Mouse (Mus musculus): ENCODE measurements around the gene Nav2. TPM values are rescaled to one million over a fixed set of nuclear protein-coding genes. Genes with fewer than 3 reads are reported as not detected.

Gene Nav2
- total RNA-seq, 2 experiments from 2014 or later: 26.8 to 35.3 TPM

DNA sequence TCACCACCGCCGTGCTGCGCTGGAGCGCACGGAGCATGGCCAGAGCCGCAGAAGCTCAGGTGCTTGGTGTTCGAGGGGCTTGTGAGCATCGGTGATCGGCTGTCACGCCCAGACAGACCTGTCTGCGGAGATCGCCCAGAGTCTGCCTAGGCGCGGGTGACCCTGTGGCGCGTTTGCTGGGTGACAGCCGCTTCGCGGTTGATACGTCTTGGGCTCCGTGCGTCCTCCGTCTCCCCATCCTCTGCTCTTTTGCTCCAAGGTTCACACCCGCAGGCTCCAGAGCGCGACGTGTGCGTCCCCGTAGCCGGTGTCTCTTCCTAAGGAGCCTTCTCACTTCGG, 337.7 kb downstream of the Nav2 start:
- DNase-seq (ENCODE audit: low spot score in 2 of 2): no peak

DNA sequence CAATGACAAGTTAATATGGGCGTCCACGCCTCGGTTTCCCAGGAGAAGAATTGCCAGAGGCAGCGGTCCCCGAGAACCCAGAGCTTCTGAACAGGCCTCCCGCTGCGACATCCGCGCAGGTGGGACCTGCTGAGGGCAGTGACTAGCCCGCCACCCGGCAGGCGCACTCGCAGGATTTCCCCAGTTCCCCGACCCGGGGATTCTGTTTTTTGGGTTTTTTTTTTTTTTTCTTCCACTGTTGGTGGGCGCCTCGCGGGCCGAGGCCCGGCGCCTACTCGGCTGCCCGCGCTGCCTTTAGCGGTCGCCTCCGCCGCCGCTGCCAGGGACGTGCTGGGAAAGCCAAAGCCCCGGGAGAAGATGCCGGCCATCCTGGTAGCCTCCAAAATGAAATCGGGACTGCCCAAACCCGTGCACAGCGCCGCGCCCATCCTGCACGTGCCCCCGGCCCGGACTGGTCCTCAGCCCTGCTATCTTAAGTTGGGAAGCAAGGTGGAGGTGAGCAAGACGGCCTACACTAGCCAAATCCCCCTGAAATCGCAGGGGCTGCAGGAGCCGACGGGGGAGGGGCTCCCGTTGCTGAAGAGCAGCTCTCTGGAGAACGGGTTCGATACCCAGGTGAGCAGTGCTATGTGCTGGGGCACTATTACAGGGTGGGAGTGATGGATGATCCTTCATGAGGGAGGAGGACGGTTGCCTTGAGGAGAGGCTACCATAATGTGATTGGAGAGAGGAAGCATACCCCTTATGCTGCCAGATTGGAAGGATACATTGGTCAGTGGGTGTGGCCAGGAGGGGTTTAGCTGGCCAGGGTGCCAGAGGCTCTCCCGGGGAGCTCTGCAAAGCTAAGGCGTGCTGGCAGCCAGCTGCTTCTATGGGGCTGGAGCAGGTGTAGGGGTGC, 338.3 kb downstream of the Nav2 start:
- no peak for DNase-seq (ENCODE audit: low spot score in 2 of 2)

- no peak for DNase-seq (ENCODE audit: low spot score in 2 of 2)
Measured at GRCm38 (mm10) chr7:49247744-49248331, 339.3 kb downstream of the Nav2 start.

DNA sequence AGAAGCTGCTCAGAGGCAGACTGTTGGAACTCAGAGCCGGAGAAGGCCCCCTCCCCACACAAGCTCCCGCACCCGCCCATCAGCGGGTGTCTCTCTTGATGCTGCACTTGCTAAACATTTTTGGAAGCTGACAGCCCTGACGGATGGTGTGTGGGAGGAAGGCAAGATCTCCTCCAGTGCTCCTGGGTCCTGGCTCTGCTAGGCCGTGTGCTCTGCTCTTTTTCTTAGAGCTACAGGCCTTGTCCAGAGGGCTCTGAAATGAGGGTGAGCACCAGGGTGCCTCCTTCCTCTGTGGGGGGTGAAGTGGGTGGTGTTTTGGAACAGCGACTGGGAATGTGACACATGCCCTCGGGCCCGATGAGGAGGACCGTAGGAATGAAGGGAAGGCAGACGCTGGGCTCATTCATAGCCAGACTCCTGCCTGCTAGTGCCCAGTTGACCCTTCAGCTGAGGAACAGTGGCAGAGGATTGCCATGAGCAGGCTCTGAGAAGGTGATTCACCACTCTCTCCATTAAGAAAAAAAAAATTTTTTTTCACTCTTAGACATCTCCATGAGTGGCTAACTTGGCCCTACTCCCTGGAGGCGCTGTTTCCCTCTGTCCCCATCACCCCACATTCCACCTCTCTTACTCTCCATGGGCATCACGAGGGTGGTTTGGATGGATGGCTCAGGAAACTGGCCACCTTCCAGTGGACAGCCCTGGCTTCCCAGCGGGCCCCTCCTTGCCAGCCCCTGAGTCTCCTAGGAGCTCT, 340.0 kb downstream of the Nav2 start:
- DNase-seq (ENCODE audit: low spot score in 2 of 2): no peak

DNA sequence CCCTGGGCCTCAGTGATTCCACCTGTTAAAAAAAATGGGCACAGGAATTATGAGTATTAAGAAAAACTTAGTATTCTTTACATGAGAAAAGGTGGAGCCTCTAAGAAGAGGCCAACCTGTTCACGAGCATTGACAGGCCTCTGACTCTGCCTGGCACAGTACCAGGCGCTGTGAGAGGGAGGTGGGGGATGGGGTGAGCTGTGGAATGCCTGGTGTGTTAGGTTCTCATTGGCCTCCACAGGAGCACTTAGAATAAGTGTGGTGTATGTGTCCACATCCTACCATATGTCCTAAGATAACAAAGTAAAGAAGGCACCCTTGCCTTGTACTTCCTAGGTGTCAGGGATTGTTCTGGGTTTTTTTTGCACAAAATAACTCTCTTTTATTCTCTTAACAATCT, 340.9 kb downstream of the Nav2 start:
- no peak for DNase-seq (ENCODE audit: low spot score in 2 of 2)

DNA sequence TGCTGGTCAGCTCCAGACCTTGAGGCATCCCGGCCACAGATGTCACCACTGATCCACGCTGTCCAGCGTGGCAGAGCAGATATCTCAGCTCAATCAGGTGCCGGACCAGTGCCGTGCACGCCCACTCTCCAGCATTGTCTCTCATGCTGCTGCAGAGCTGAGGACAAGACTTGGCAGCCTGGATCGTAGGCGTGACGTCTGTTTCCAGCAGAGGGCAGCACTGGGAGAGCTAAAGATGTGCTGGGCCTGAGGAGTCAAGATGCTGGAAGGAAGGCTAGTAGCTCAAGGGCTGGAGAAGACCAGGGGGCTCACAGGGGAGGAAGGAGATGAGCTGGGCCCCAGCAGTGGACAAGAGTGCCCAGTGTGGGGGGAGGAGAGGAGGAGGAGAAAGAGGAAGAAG, 341.5 kb downstream of the Nav2 start:
- peak; percentile 28 to 58 for DNase-seq (ENCODE audit: low spot score in 2 of 2)

DNA sequence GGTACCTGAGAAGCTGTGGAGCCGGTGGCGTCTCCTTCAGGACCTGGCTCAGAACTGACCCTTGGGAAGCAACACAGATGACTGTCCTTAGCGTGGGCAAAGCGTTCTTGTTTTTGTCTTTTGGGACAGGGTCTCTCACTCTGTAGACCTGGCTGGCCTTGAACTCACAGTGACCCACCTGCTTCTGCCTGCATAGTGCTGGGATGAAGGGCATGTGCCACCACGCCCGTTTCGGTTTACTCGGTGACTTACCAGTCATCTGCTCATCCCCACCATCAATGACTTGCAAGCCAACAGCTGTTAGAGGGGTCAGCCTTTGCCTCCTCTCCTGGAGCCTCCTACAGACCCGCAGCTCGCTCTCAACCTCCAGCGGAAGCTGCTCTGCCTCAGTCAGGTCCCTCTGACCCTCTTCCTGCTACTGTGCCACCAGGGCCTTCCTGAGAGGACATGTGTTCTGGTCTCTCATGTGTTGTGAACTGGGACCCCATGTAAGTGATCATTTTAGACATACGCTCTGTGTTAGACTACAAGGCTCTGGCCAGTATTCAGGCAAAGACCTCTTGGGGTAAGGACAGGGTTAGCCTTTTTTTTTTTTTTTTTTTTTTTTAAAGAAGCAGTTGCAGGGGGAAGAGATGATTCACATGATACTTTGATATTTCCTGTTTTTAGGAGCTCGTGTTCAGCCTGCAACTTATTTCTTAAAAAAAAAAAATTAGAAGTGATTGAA, 342.2 kb downstream of the Nav2 start:
- no peak for DNase-seq (ENCODE audit: low spot score in 2 of 2)

- DNase-seq (ENCODE audit: low spot score in 2 of 2): no peak
Measured at GRCm38 (mm10) chr7:49251308-49251638, 342.8 kb downstream of the Nav2 start.

DNA sequence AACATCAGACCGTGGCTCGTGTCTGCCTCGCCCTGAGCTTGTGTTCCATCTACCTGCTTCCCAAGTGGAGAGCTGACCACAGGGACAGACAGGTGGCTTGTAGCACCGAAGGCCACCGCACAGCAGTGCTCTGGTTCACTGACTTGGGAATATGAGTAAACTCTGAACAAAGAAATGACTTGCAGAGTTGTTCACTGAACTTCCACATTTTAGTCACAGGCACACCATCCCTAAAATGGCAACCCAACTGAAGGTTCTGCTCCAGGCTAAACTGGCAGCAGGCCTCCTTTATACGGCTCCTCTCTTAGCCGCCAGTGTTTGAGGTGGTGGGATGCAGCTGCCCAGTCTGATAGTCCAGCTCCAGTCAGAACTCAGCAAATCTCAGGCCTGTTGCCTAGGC, 343.9 kb downstream of the Nav2 start:
- DNase-seq (ENCODE audit: low spot score in 2 of 2): no peak

- no peak for DNase-seq (ENCODE audit: low spot score in 2 of 2)
Measured at GRCm38 (mm10) chr7:49252902-49253301, 344.4 kb downstream of the Nav2 start.

GRCm38 (mm10) chr7:49255053-49255452, 346.5 kb downstream of the Nav2 start:
- no peak for DNase-seq (ENCODE audit: low spot score in 2 of 2)

GRCm38 (mm10) chr7:49257234-49257906, 348.9 kb downstream of the Nav2 start:
- DNase-seq (ENCODE audit: low spot score in 2 of 2): no peak

DNA sequence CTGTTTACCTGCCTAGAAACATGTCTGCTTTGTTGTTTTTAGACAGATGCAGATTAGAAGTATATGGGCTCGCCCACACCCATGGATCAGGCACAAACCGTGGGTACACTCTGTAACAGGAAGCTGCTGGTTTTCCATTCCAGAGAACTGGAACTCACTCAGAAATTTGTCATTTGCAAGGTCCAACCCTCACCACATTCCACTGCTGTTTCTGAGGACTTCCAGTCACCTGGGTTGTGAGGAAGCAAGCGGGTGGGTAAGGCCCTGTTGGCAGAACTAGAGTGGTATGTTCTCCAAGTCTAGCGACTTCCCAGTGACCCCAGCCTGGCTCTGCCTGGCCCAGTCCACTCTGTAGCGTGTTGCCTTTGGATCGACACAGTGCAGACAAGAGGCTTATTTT, 349.6 kb downstream of the Nav2 start:
- no peak for DNase-seq (ENCODE audit: low spot score in 2 of 2)

- DNase-seq (ENCODE audit: low spot score in 2 of 2): no peak
Measured at GRCm38 (mm10) chr7:49261941-49262511, 353.5 kb downstream of the Nav2 start.

GRCm38 (mm10) chr7:49266422-49266821, 357.9 kb downstream of the Nav2 start:
- DNase-seq (ENCODE audit: low spot score in 2 of 2): no peak

GRCm38 (mm10) chr7:49267621-49268325, 359.3 kb downstream of the Nav2 start:
- no peak for DNase-seq (ENCODE audit: low spot score in 2 of 2)

DNA sequence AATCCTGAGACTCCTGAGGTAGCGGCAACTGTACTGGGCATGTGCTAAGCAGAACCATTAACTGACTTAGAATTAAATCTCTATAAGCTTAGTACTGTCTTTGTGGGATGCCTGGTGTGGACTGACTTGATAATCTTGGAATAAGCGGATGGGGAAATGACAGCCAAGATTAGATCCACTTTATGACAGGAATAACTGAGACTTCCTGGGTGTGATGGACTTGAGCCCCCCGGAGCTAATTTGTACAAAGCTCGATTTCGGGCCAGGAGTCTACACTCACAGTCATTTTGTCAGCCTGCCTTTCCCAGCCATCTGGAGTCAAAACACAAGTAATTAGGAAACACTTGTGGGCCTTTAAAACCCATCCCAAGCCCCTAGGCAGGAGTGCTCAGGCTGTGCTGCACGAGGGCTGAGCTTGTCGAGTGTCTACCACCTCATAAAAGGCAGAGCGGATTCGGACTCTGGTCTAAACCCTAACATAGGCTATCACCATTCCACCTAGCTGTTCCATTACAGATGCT, 359.9 kb downstream of the Nav2 start:
- no peak for DNase-seq (ENCODE audit: low spot score in 2 of 2)

GRCm38 (mm10) chr7:49270855-49271254, 362.3 kb downstream of the Nav2 start:
- no peak for DNase-seq (ENCODE audit: low spot score in 2 of 2)
